ENCODE assay signal across 13 mouse cellular contexts in the genomic region with DNA sequence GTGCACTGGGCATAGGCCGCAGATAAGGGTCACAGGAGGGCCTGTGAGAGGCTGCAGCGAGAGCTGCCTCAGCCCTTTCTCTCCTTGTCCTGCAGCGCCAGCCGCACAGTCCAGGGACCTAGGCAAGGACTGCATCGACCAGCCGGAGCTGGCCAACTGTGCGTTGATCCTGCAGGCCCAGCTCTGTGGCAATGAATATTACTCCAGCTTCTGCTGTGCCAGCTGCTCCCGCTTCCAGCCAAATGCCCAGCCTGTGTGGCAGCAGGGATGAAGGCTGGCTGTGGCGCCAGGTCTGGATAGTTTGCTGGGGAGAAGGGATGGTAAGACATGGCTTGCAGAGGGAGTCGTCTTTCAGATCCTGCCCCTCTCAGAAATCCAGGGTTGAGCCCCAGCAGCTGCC. TPM values are rescaled to one million over a fixed set of nuclear protein-coding genes. Genes with fewer than 3 reads are reported as not detected.
DNase-seq lines count a peak whose midpoint lies in the region; ATAC-seq and TF ChIP-seq lines count a peak whose summit lies in the region.
"Had no signal": no experiment of that assay in that cellular context is flagged by ENCODE, and none has a peak within 500 bp of the region (broad histone marks: within the 10 kb centered on the region; RNA-seq: fewer than 3 reads in every experiment).

No protein-coding gene starts in this region.

- DNase-seq in gastrocnemius, adult 2 months, result peak; percentile 61
- DNase-seq in gastrocnemius, adult 18-20 months (ENCODE audit: low spot score), result no peak
- peak; percentile 91 for DNase-seq in liver, adult 2 months (ENCODE audit: extremely low read depth, low read depth, low spot score)
- DNase-seq in liver, postnatal 0 days, result no peak
- DNase-seq in cerebellum, adult 2 months, result peak; percentile 46 to 49
- peak; percentile 66 to 67 for DNase-seq in layer of hippocampus, postnatal 14 days (ENCODE audit: low spot score in 2 of 2)
- no peak for DNase-seq in ovary, postnatal 36 days (ENCODE audit: low spot score)
- DNase-seq in embryo, embryonic 10.5 days (ENCODE audit: low spot score), result no peak
- DNase-seq: lung, postnatal 36 days had no signal

- peaks cover 9% of the 10 kb centered on the region for H3K36me3 ChIP-seq in liver, adult 2 months (ENCODE audit: control insufficient read depth, insufficient read depth, low read length)
- H3K36me3 ChIP-seq in liver, postnatal 0 days (replicated peaks; ENCODE audit: insufficient read depth, low read length), result peaks cover 12% of the 10 kb centered on the region

- no peak for TF ChIP-seq EP300 in liver, postnatal 0 days (IDR thresholded peaks at IDR 0.05; ENCODE audit: low read depth)

- H3K4me3 ChIP-seq in gastrocnemius, adult 2 months, result no peak overlapping the region
- no peak overlapping the region for H3K4me3 ChIP-seq in liver, adult 2 months (ENCODE audit: insufficient read depth, low read depth, low read length)
- H3K4me3 ChIP-seq in liver, postnatal 0 days (ENCODE audit: low read depth, low read length), result no peak overlapping the region
- H3K4me3 ChIP-seq in cerebellum, adult 2 months (replicated peaks; ENCODE audit: insufficient read depth, low read depth, low read length), result no peak overlapping the region
- H3K4me3 ChIP-seq: embryonic facial prominence, embryonic 15.5 days; limb, embryonic 12.5 days; stomach, embryonic 15.5 days had no signal

- H3K79me2 ChIP-seq in liver, adult 2 months (ENCODE audit: control insufficient read depth, insufficient read depth, low read length), result no peaks in the 10 kb centered on the region

- H3K27me3 ChIP-seq in liver, adult 2 months (ENCODE audit: control insufficient read depth, insufficient read depth, low read length), result no peaks in the 10 kb centered on the region
- no peaks in the 10 kb centered on the region for H3K27me3 ChIP-seq in liver, postnatal 0 days (ENCODE audit: insufficient read depth, low read length)
- H3K27me3 ChIP-seq in cerebellum, adult 2 months (ENCODE audit: control insufficient read depth, insufficient read depth, low read length), result no peaks in the 10 kb centered on the region
- H3K27me3 ChIP-seq: embryonic facial prominence, embryonic 15.5 days; limb, embryonic 12.5 days; stomach, embryonic 15.5 days had no signal

- TF ChIP-seq POLR2A in liver, adult 2 months (IDR thresholded peaks at IDR 0.05; ENCODE audit: extremely low read depth, insufficient read depth, low read length), result no peak
- TF ChIP-seq POLR2A in cerebellum, adult 2 months (IDR thresholded peaks at IDR 0.05; ENCODE audit: borderline replicate concordance, insufficient read depth, low read length), result no peak

- no peak overlapping the region for H3K9ac ChIP-seq in liver, adult 2 months (ENCODE audit: low read depth, low read length)
- no peak overlapping the region for H3K9ac ChIP-seq in liver, postnatal 0 days (replicated peaks)
- H3K9ac ChIP-seq: embryonic facial prominence, embryonic 15.5 days; limb, embryonic 12.5 days; stomach, embryonic 15.5 days had no signal

- WGBS in liver, adult 2 months, result 28% methylated on average over 10 of the region's 10 CpGs
- WGBS in liver, postnatal 0 days (ENCODE audit: insufficient replicate concordance), result 86% methylated on average over 9 of the region's 10 CpGs
- 14% methylated on average over 10 of the region's 10 CpGs for WGBS in cerebellum, adult 2 months

- no peak overlapping the region for H3K27ac ChIP-seq in gastrocnemius, adult 2 months
- 0 out of 2 replicates have a peak overlapping the region, but pooled peaks have one; percentile 6 for H3K27ac ChIP-seq in liver, adult 2 months (replicated peaks; ENCODE audit: insufficient read depth, low read depth, low read length)
- no peak overlapping the region for H3K27ac ChIP-seq in liver, postnatal 0 days (ENCODE audit: low read depth)
- H3K27ac ChIP-seq in cerebellum, adult 2 months (ENCODE audit: insufficient read depth, low read length), result no peak overlapping the region
- H3K27ac ChIP-seq: embryonic facial prominence, embryonic 15.5 days; stomach, embryonic 15.5 days had no signal

- H3K4me2 ChIP-seq in liver, postnatal 0 days (ENCODE audit: low read depth, low read length), result no peak overlapping the region
- H3K4me2 ChIP-seq: embryonic facial prominence, embryonic 15.5 days; limb, embryonic 12.5 days; stomach, embryonic 15.5 days had no signal

- ATAC-seq in liver, postnatal 0 days, result no peak

- TF ChIP-seq CTCF in gastrocnemius, adult 2 months (IDR thresholded peaks at IDR 0.05), result no peak
- peak; percentile 55 for TF ChIP-seq CTCF in liver, adult 2 months (IDR thresholded peaks at IDR 0.05; ENCODE audit: low read depth, low read length)
- no peak for TF ChIP-seq CTCF in liver, postnatal 0 days (IDR thresholded peaks at IDR 0.05; ENCODE audit: low read depth)
- no peak for TF ChIP-seq CTCF in cerebellum, adult 2 months (IDR thresholded peaks at IDR 0.05; ENCODE audit: borderline replicate concordance, insufficient read depth, low read depth, low read length)

- H3K4me1 ChIP-seq in liver, adult 2 months (ENCODE audit: control insufficient read depth, insufficient read depth, low read length), result peaks cover 29% of the 10 kb centered on the region
- H3K4me1 ChIP-seq in liver, postnatal 0 days (ENCODE audit: insufficient read depth), result no peaks in the 10 kb centered on the region
- H3K4me1 ChIP-seq in cerebellum, adult 2 months (ENCODE audit: control insufficient read depth, insufficient read depth, low read length), result peaks cover 9% of the 10 kb centered on the region; the same call in 1 of the 2 replicates
- H3K4me1 ChIP-seq: stomach, embryonic 15.5 days had no signal

- H3K9me3 ChIP-seq in liver, postnatal 0 days (ENCODE audit: low read length), result no peaks in the 10 kb centered on the region
- H3K9me3 ChIP-seq: embryonic facial prominence, embryonic 15.5 days; limb, embryonic 12.5 days; stomach, embryonic 15.5 days had no signal

- intact Hi-C loops in gastrocnemius, adult 2 months (cut with DNase I), result no loop called here

RNA-seq across cellular contexts. Expression of gene Papln, which starts 28.3 kb away (rescaled TPM):
- total RNA-seq in gastrocnemius, adult 2 months (2021), result 1 to 10 TPM in 1 of 2 experiments, under 1 TPM in 1; 0.56 to 1.6 TPM
- total RNA-seq in gastrocnemius, adult 18-20 months (2021), result under 1 TPM; 0.57 to 0.83 TPM
- 1.3 and 1.9 TPM in 2 replicates for total RNA-seq in liver, adult 2 months (2014; rRNA removed)
- 2.5 and 3.1 TPM in 2 replicates for polyA plus RNA-seq in liver, adult 2 months (2012; rRNA removed)
- 0.15 and 0.28 TPM in 2 replicates for polyA plus RNA-seq in liver, postnatal 0 days (2015; fragmentation: Nextera tagmentation; extraction: Ambion mirVana)
- 0.95 and 0.97 TPM in 2 replicates for polyA plus RNA-seq in cerebellum, adult 2 months (2012; rRNA removed)
- total RNA-seq in layer of hippocampus, postnatal 14 days (2021), result 1 to 10 TPM; 1.4 to 3.7 TPM
- total RNA-seq: granulocyte monocyte progenitor cell, adult 5-6 weeks had no signal

Comparison
In these comparisons a context has a peak if more than half of its experiments do, and no peak if none do; other contexts are left out.
1. DNase-seq: peak in gastrocnemius, adult 2 months (single experiment), liver, adult 2 months (single experiment), cerebellum, adult 2 months (2 of 2) and layer of hippocampus, postnatal 14 days (2 of 2); none in gastrocnemius, adult 18-20 months (single experiment), liver, postnatal 0 days (single experiment), ovary, postnatal 36 days (single experiment) and embryo, embryonic 10.5 days (single experiment).